Mouse (Mus musculus) hindbrain, embryonic 12.5 days (tissue): ENCODE measurements around the gene Morn1. TPM values are rescaled to one million over a fixed set of nuclear protein-coding genes. Genes with fewer than 3 reads are reported as not detected.

Source experiments
- ATAC-seq: fragments of 200-750 bp; cut with Nextera tagmentation; 2 replicates; pipeline ENCODE4 v1.8.0; 2017; ENCODE audit warnings: moderate TSS enrichment; ENCODE audit not compliant: low FRiP score
- H3K27ac ChIP-seq: fragments of 300-500 bp; sonication (generic); 2 replicates; pipeline ENCODE4 v1.5.1; 2016; ENCODE audit warnings: mild to moderate bottlenecking
- H3K27me3 ChIP-seq: fragments of 300-500 bp; sonication (generic); 2 replicates; pipeline ENCODE4 v1.6.1; 2016; ENCODE audit warnings: mild to moderate bottlenecking
- H3K36me3 ChIP-seq: fragments of 300-500 bp; sonication (generic); 2 replicates; pipeline ENCODE4 v1.6.1; 2016; ENCODE audit warnings: mild to moderate bottlenecking
- H3K4me1 ChIP-seq: fragments of 300-500 bp; sonication (generic); 2 replicates; pipeline ENCODE4 v1.6.1; 2016
- H3K4me2 ChIP-seq: fragments of 300-500 bp; sonication (generic); replicated peaks from 2 replicates; pipeline ENCODE4 v1.6.1; 2016; ENCODE audit warnings: mild to moderate bottlenecking
- H3K4me3 ChIP-seq: fragments of 300-500 bp; sonication (generic); 2 replicates; pipeline ENCODE4 v1.5.1; 2016; ENCODE audit warnings: mild to moderate bottlenecking
- H3K9ac ChIP-seq: fragments of 300-500 bp; sonication (generic); 2 replicates; pipeline ENCODE4 v1.6.1; 2016; ENCODE audit warnings: mild to moderate bottlenecking, moderate library complexity
- H3K9me3 ChIP-seq: fragments of 300-500 bp; sonication (generic); replicated peaks from 2 replicates; pipeline ENCODE4 v1.6.1; 2016; ENCODE audit warnings: mild to moderate bottlenecking
- WGBS: fragments of 180-500 bp; shearing (Covaris S2); methylation state at CpG from one replicate; pipeline ENCODE4 v1.1.7; 2016; 5-methylcytosine and 5-hydroxymethylcytosine counted together
- polyA plus RNA-seq: library from polyadenylated mRNA; unstranded; fragments of >200 nt; fragmentation: Nextera tagmentation; extraction: Ambion mirVana; gene quantifications from 2 replicates; pipeline ENCODE4 v1.2.1, GENCODE M21; 2016

Gene Morn1
- polyA plus RNA-seq, 1 experiment from 2014 or later = 7.7 TPM

- H3K27me3 ChIP-seq = no peaks in the 10 kb centered on the region
- H3K9me3 ChIP-seq = no peaks in the 10 kb centered on the region
- H3K4me3 ChIP-seq = no peak overlapping the region
- peak overlapping the region; percentile 35; the same call in 1 of the 2 replicates for H3K27ac ChIP-seq
- no peaks in the 10 kb centered on the region for H3K36me3 ChIP-seq
- ATAC-seq = no peak
- no peak overlapping the region for H3K4me2 ChIP-seq
- WGBS = 30% methylated on average over 7 of the region's 7 CpGs
- H3K9ac ChIP-seq = 0 out of 2 replicates have a peak overlapping the region, but pooled peaks have one; percentile 8
- H3K4me1 ChIP-seq = peaks cover 71% of the 10 kb centered on the region
Measured at GRCm38 (mm10) chr4:155190275-155190674, 103.9 kb downstream of the Morn1 start.

Other genes with a start within 250 kb of the Morn1 start
- gene Ttc34, start 249.1 kb upstream of the Morn1 start, polyA plus RNA-seq = 0.27 and 0.72 TPM in 2 replicates
- gene Mmel1, start 217.0 kb upstream of the Morn1 start, polyA plus RNA-seq = 0.40 and 0.41 TPM in 2 replicates
- 38.0 and 40.2 TPM in 2 replicates for gene Fam213b, start 187.4 kb upstream of the Morn1 start, polyA plus RNA-seq
- 0.79 and 0.97 TPM in 2 replicates for gene Tnfrsf14, start 158.0 kb upstream of the Morn1 start, polyA plus RNA-seq
- gene Hes5, start 125.7 kb upstream of the Morn1 start, polyA plus RNA-seq = 293 and 329 TPM in 2 replicates
- gene Pank4, start 122.5 kb upstream of the Morn1 start, polyA plus RNA-seq = 42.5 and 44.5 TPM in 2 replicates
- 5.0 and 5.5 TPM in 2 replicates for gene Plch2, start 29.8 kb upstream of the Morn1 start, polyA plus RNA-seq
- gene Pex10, start 19.6 kb upstream of the Morn1 start, polyA plus RNA-seq = 18.0 and 18.4 TPM in 2 replicates
- gene Rer1, start 195 bp upstream of the Morn1 start, polyA plus RNA-seq = 130 and 137 TPM in 2 replicates
- 12.6 and 13.5 TPM in 2 replicates for gene Ski, start 136.0 kb downstream of the Morn1 start, polyA plus RNA-seq
- 90.8 and 98.6 TPM in 2 replicates for gene Faap20, start 163.2 kb downstream of the Morn1 start, polyA plus RNA-seq